Mouse (Mus musculus): ENCODE data around the gene Zhx3.

DNA sequence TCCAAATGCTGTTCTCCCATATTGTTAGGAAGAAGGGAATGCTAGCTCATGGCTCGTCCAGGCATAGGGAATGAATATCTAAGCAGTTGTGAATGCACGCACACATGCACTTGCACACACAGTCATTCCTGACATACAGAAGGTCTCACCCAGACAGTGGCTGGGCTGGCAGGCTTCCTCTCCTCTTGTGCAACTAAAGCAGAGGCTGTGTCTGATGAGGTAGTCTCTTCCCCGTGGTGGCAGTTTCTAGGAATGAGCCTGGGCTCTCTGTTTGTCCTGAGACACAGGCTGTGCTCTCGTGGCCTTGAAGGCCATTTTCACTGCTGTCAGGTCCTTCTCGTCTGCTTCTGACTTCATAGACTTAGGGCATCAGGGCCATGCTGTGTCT, 128.0 kb downstream of the Zhx3 start:
- TF ChIP-seq CTCF (IDR thresholded peaks at IDR 0.05; ENCODE audit: low read depth, low read length) (no peak), POLR2A (IDR thresholded peaks at IDR 0.05; ENCODE audit: extremely low read depth, insufficient read depth, low read length) (no peak)

Data from liver, adult 2 months (tissue).